Mouse (Mus musculus) heart, adult 8-10 months (tissue): ENCODE results near the gene Defb23. TPM values are rescaled to one million over a fixed set of nuclear protein-coding genes. Genes with fewer than 3 reads are reported as not detected.

ENCODE experiments used
- DNase-seq: peaks from one replicate; pipeline ENCODE4 v3.0.0; 2022; ENCODE audit warnings: low spot score
- total RNA-seq, 4 experiments: library from RNA; stranded (reverse); gene quantifications; 2 replicates each; pipeline ENCODE4 v1.2.4; 2022

The Defb23 gene
- total RNA-seq, result not detected

GRCm38 (mm10) chr2:152464570-152465150, at the start of gene Defb23:
Gene Defb23, minus strand, starts transcription at chr2:152464620.
- no peak for DNase-seq

- no peak for DNase-seq
Observed at GRCm38 (mm10) chr2:152511592-152511991, 47.2 kb upstream of the Defb23 start, which contains the start of gene Defb26. Gene Defb26, minus strand, starts transcription at chr2:152511692.

- DNase-seq, result no peak
Observed at GRCm38 (mm10) chr2:152503950-152504349, 39.5 kb upstream of the Defb23 start.

GRCm38 (mm10) chr2:152500863-152501229, 36.4 kb upstream of the Defb23 start:
- DNase-seq, result no peak

- DNase-seq, result no peak
Observed at GRCm38 (mm10) chr2:152500204-152500862, 35.9 kb upstream of the Defb23 start.

- DNase-seq, result no peak
Observed at GRCm38 (mm10) chr2:152498020-152498419, 33.6 kb upstream of the Defb23 start.

- DNase-seq, result no peak
Observed at GRCm38 (mm10) chr2:152493151-152493550, 28.7 kb upstream of the Defb23 start.

GRCm38 (mm10) chr2:152490038-152490437, 25.6 kb upstream of the Defb23 start, which contains the start of gene Defb22:
Gene Defb22, minus strand, starts transcription at chr2:152490138.
- DNase-seq, result no peak

GRCm38 (mm10) chr2:152487024-152487423, 22.6 kb upstream of the Defb23 start:
- DNase-seq, result no peak

GRCm38 (mm10) chr2:152481726-152482125, 17.3 kb upstream of the Defb23 start:
- no peak for DNase-seq

- no peak for DNase-seq
Observed at GRCm38 (mm10) chr2:152480881-152481280, 16.5 kb upstream of the Defb23 start.

- no peak for DNase-seq
Observed at GRCm38 (mm10) chr2:152476763-152477162, 12.3 kb upstream of the Defb23 start, which contains the start of gene Defb20. Gene Defb20, plus strand, starts transcription at chr2:152477063.

GRCm38 (mm10) chr2:152472434-152472833, 8.0 kb upstream of the Defb23 start:
- DNase-seq, result no peak

- peak; percentile 10 for DNase-seq
Observed at GRCm38 (mm10) chr2:152470973-152471372, 6.6 kb upstream of the Defb23 start.

- no peak for DNase-seq
Observed at GRCm38 (mm10) chr2:152459241-152459640, 5.2 kb downstream of the Defb23 start.

GRCm38 (mm10) chr2:152452101-152452781, 12.2 kb downstream of the Defb23 start:
- peak; percentile 24 for DNase-seq

GRCm38 (mm10) chr2:152450241-152450640, 14.2 kb downstream of the Defb23 start:
- no peak for DNase-seq

- no peak for DNase-seq
Observed at GRCm38 (mm10) chr2:152447461-152447860, 17.0 kb downstream of the Defb23 start.

GRCm38 (mm10) chr2:152446642-152447041, 17.8 kb downstream of the Defb23 start:
- DNase-seq, result no peak

- DNase-seq, result no peak
Observed at GRCm38 (mm10) chr2:152443281-152443680, 21.1 kb downstream of the Defb23 start.

- no peak for DNase-seq
Observed at GRCm38 (mm10) chr2:152442322-152442721, 22.1 kb downstream of the Defb23 start.

- no peak for DNase-seq
Observed at GRCm38 (mm10) chr2:152439833-152440232, 24.6 kb downstream of the Defb23 start.

GRCm38 (mm10) chr2:152438963-152439362, 25.5 kb downstream of the Defb23 start:
- DNase-seq, result no peak
